Mouse (Mus musculus) embryo, embryonic 10 days (tissue): ENCODE results near the gene Eif2b3.

Source experiments
- DNase-seq: peaks from one replicate; pipeline ENCODE4 v3.0.0-alpha.2; 2015; ENCODE audit warnings: low spot score

The Eif2b3 gene

GRCm38 (mm10) chr4:117019206-117020134 is at the start of gene Eif2b3:
Gene Eif2b3, plus strand, starts transcription at chr4:117019402.
- DNase-seq, result peak; percentile 99

GRCm38 (mm10) chr4:116976503-116976902 is 42.7 kb upstream of the Eif2b3 start:
- no peak for DNase-seq

- no peak for DNase-seq
Measured at GRCm38 (mm10) chr4:116985681-116986080, 33.5 kb upstream of the Eif2b3 start.

GRCm38 (mm10) chr4:116986400-116987121 is 32.6 kb upstream of the Eif2b3 start:
- peak; percentile 82 for DNase-seq

- no peak for DNase-seq
Measured at GRCm38 (mm10) chr4:116987122-116987456, 32.1 kb upstream of the Eif2b3 start.

- no peak for DNase-seq
Measured at GRCm38 (mm10) chr4:116989731-116990130, 29.5 kb upstream of the Eif2b3 start.

GRCm38 (mm10) chr4:116991366-116991765 is 27.8 kb upstream of the Eif2b3 start:
- DNase-seq, result peak; percentile 88

- peak; percentile 96 for DNase-seq
Measured at GRCm38 (mm10) chr4:116993672-116994621, 25.3 kb upstream of the Eif2b3 start, which contains the start of gene Urod. Gene Urod, minus strand, starts transcription at chr4:116994413.

- peak; percentile 73 for DNase-seq
Measured at GRCm38 (mm10) chr4:116995131-116995797, 23.9 kb upstream of the Eif2b3 start, which contains the start of gene Hectd3. Gene Hectd3, plus strand, starts transcription at chr4:116995317.

- peak; percentile 70 for DNase-seq
Measured at GRCm38 (mm10) chr4:116995798-116996135, 23.4 kb upstream of the Eif2b3 start.

GRCm38 (mm10) chr4:116999513-117000154 is 19.6 kb upstream of the Eif2b3 start:
- DNase-seq, result no peak

- DNase-seq, result no peak
Measured at GRCm38 (mm10) chr4:117001957-117002356, 17.2 kb upstream of the Eif2b3 start.

- peak; percentile 91 for DNase-seq
Measured at GRCm38 (mm10) chr4:117002543-117003521, 16.4 kb upstream of the Eif2b3 start.

- DNase-seq, result no peak
Measured at GRCm38 (mm10) chr4:117004649-117005048, 14.6 kb upstream of the Eif2b3 start.

GRCm38 (mm10) chr4:117005611-117006400 is 13.4 kb upstream of the Eif2b3 start:
- no peak for DNase-seq

- DNase-seq, result no peak
Measured at GRCm38 (mm10) chr4:117007058-117007457, 12.1 kb upstream of the Eif2b3 start.

- no peak for DNase-seq
Measured at GRCm38 (mm10) chr4:117010231-117010630, 9.0 kb upstream of the Eif2b3 start.

- no peak for DNase-seq
Measured at GRCm38 (mm10) chr4:117013596-117013995, 5.6 kb upstream of the Eif2b3 start.
